Mouse (Mus musculus): ENCODE data around the gene Stim1. TPM values are rescaled to one million over a fixed set of nuclear protein-coding genes. Genes with fewer than 3 reads are reported as not detected.
"Not testable (repeated sequence)": the region's sequence is repeated elsewhere in the genome, so short reads cannot be mapped to it uniquely, and the experiment has no call there.

Stim1 gene
- polyA plus RNA-seq, 1 experiment from 2014 or later = 11.6 TPM

DNA sequence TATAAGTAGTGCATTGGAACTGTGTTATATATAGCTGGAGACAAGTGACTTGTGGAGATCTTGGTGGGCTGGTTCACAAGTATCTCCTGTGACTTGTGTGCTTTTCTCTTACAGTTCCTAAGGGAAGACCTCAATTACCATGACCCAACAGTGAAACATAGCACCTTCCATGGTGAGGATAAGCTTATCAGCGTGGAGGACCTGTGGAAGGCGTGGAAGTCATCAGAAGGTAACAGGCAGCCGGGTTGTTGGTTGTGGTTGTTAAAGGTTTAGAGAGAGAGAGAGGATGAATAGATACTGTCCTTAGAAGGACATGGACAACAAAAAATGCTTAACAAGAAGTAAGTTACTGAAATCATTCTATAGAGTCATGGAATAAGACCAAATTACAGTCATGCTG is 118.4 kb downstream of the Stim1 start:
- ATAC-seq (ENCODE audit: low FRiP score) (no peak), DNase-seq (ENCODE audit: low spot score, missing footprints) (no peak)
- Histone ChIP-seq H3K27ac (ENCODE audit: low read depth, low read length) (no peak overlapping the region), H3K4me2 (no peak overlapping the region), H3K27me3 (ENCODE audit: control insufficient read depth, insufficient read depth, low read length) (no peaks in the 10 kb centered on the region), H3K9me3 (ENCODE audit: control insufficient read depth, low read length) (no peaks in the 10 kb centered on the region), H3K9ac (ENCODE audit: low read length) (no peak overlapping the region), H3K36me3 (ENCODE audit: control insufficient read depth, insufficient read depth, low read length) (no peaks in the 10 kb centered on the region), H3K4me1 (ENCODE audit: control insufficient read depth, insufficient read depth, low read length) (no peaks in the 10 kb centered on the region), H3K4me3 (ENCODE audit: low read depth, low read length) (no peak overlapping the region)
- 93% methylated on average over 3 of the region's 3 CpGs for WGBS

DNA sequence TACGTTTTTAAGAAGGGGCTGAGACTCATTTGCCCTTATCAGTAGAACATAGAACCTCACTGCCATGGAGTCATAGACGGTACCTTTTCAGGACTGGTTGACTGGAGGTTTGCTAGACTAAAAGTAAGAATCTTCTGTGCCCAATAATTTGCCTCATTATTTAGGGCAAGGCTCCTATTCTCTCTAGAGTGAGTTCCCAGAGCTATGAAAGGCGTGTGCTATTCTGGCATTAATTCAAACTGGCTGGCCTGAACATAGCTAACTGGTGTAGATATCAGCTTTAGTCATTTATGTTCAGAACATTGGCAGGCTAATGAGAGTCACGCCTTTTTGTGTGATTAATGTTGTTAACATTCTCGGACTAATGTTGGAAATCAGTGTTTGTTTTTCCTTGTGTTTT is 121.5 kb downstream of the Stim1 start:
- no peaks in the 10 kb centered on the region for H3K27me3 ChIP-seq (ENCODE audit: control insufficient read depth, insufficient read depth, low read length)
- no peaks in the 10 kb centered on the region for H3K36me3 ChIP-seq (ENCODE audit: control insufficient read depth, insufficient read depth, low read length)
- H3K4me1 ChIP-seq (ENCODE audit: control insufficient read depth, insufficient read depth, low read length) = no peaks in the 10 kb centered on the region
- DNase-seq (ENCODE audit: low spot score, missing footprints) (no peak), ATAC-seq (ENCODE audit: low FRiP score) (no peak)
- H3K4me2 ChIP-seq = no peak overlapping the region
- H3K9ac ChIP-seq (ENCODE audit: low read length) = no peak overlapping the region
- no peak overlapping the region for H3K4me3 ChIP-seq (ENCODE audit: low read depth, low read length)
- WGBS = 87% methylated on average over 5 of the region's 5 CpGs
- H3K27ac ChIP-seq (ENCODE audit: low read depth, low read length) = no peak overlapping the region
- H3K9me3 ChIP-seq (ENCODE audit: control insufficient read depth, low read length) = no peaks in the 10 kb centered on the region

- DNase-seq (ENCODE audit: low spot score, missing footprints) (no peak), ATAC-seq (ENCODE audit: low FRiP score) (no peak)
- Histone ChIP-seq H3K9me3 (ENCODE audit: control insufficient read depth, low read length) (no peaks in the 10 kb centered on the region), H3K9ac (ENCODE audit: low read length) (no peak overlapping the region), H3K27ac (ENCODE audit: low read depth, low read length) (no peak overlapping the region), H3K36me3 (ENCODE audit: control insufficient read depth, insufficient read depth, low read length) (no peaks in the 10 kb centered on the region), H3K27me3 (ENCODE audit: control insufficient read depth, insufficient read depth, low read length) (no peaks in the 10 kb centered on the region), H3K4me1 (ENCODE audit: control insufficient read depth, insufficient read depth, low read length) (no peaks in the 10 kb centered on the region), H3K4me3 (ENCODE audit: low read depth, low read length) (no peak overlapping the region), H3K4me2 (no peak overlapping the region)
- 86% methylated on average over 2 of the region's 2 CpGs for WGBS
Observed at GRCm38 (mm10) chr7:102393898-102394297, 126.3 kb downstream of the Stim1 start.

- ATAC-seq (ENCODE audit: low FRiP score) = no peak
Observed at GRCm38 (mm10) chr7:102395894-102396293, 128.3 kb downstream of the Stim1 start.

DNA sequence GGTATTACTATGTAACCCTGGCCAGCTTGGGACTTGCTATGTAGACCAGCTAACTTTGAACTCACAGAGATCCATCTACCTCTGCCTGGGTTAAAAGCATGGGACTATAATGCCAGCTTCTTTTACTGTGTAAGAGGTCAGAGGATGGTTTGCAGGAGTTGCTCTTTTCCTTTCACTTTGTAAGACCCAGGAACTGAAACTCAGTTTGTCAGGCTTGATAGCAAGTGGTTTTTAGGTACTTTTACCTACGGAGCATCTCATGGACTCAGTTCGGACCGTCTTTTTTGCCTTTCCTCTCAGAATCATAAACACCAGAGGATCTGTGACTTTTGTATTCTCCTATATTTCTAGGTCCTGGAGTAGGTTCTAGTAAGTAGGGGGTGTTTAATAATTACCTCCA is 128.7 kb downstream of the Stim1 start:
- no peaks in the 10 kb centered on the region for H3K36me3 ChIP-seq (ENCODE audit: control insufficient read depth, insufficient read depth, low read length)
- H3K9ac ChIP-seq (ENCODE audit: low read length) = no peak overlapping the region
- no peaks in the 10 kb centered on the region for H3K9me3 ChIP-seq (ENCODE audit: control insufficient read depth, low read length)
- WGBS = 91% methylated on average over 3 of the region's 3 CpGs
- ATAC-seq (ENCODE audit: low FRiP score) = no peak
- no peak overlapping the region for H3K27ac ChIP-seq (ENCODE audit: low read depth, low read length)
- DNase-seq (ENCODE audit: low spot score, missing footprints) = no peak
- H3K4me3 ChIP-seq (ENCODE audit: low read depth, low read length) = no peak overlapping the region
- H3K27me3 ChIP-seq (ENCODE audit: control insufficient read depth, insufficient read depth, low read length) = no peaks in the 10 kb centered on the region
- H3K4me2 ChIP-seq = no peak overlapping the region
- H3K4me1 ChIP-seq (ENCODE audit: control insufficient read depth, insufficient read depth, low read length) = no peaks in the 10 kb centered on the region

More at GRCm38 (mm10) chr7:102395894-102396293, 128.3 kb downstream of the Stim1 start:
- no peaks in the 10 kb centered on the region for H3K9me3 ChIP-seq (ENCODE audit: control insufficient read depth, low read length)
- no peak overlapping the region for H3K9ac ChIP-seq (ENCODE audit: low read length)
- H3K4me2 ChIP-seq = no peak overlapping the region
- H3K27me3 ChIP-seq (ENCODE audit: control insufficient read depth, insufficient read depth, low read length) = no peaks in the 10 kb centered on the region
- H3K4me1 ChIP-seq (ENCODE audit: control insufficient read depth, insufficient read depth, low read length) = no peaks in the 10 kb centered on the region
- no peak overlapping the region for H3K27ac ChIP-seq (ENCODE audit: low read depth, low read length)
- no peaks in the 10 kb centered on the region for H3K36me3 ChIP-seq (ENCODE audit: control insufficient read depth, insufficient read depth, low read length)
- H3K4me3 ChIP-seq (ENCODE audit: low read depth, low read length) = no peak overlapping the region
- 94% methylated on average over 7 of the region's 7 CpGs for WGBS
- DNase-seq (ENCODE audit: low spot score, missing footprints) = no peak

GRCm38 (mm10) chr7:102399180-102399731 is 131.7 kb downstream of the Stim1 start:
- ATAC-seq (ENCODE audit: low FRiP score) (no peak), DNase-seq (ENCODE audit: low spot score, missing footprints) (no peak)
- no peak overlapping the region for H3K27ac ChIP-seq (ENCODE audit: low read depth, low read length)

DNA sequence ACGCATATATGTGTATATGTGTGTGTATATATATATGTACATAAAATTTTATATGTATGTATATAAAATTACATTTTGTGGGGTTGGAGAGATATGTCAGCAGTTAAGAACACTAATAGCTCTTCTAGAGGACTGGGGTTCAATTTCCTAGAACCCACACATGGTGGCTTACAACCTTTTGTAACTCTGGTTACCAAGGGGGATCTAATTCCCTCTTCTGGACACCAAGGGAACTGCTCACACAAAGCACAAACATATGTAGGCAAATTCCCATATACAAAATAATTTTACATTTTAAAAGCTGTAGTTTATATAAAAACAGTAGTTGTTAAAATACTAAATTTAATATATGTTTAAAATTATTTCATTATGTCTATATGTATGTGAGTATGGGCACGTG is 136.5 kb downstream of the Stim1 start:
- Histone ChIP-seq H3K4me3 (ENCODE audit: low read depth, low read length) (no peak overlapping the region), H3K4me2 (no peak overlapping the region), H3K9ac (ENCODE audit: low read length) (no peak overlapping the region), H3K9me3 (ENCODE audit: control insufficient read depth, low read length) (no peaks in the 10 kb centered on the region), H3K36me3 (ENCODE audit: control insufficient read depth, insufficient read depth, low read length) (no peaks in the 10 kb centered on the region), H3K27me3 (ENCODE audit: control insufficient read depth, insufficient read depth, low read length) (no peaks in the 10 kb centered on the region), H3K27ac (ENCODE audit: low read depth, low read length) (no peak overlapping the region), H3K4me1 (ENCODE audit: control insufficient read depth, insufficient read depth, low read length) (no peaks in the 10 kb centered on the region)
- ATAC-seq (ENCODE audit: low FRiP score) (no peak), DNase-seq (ENCODE audit: low spot score, missing footprints) (no peak)
- 87% methylated on average over 2 of the region's 2 CpGs for WGBS

More at GRCm38 (mm10) chr7:102399180-102399731, 131.7 kb downstream of the Stim1 start:
- Histone ChIP-seq H3K36me3 (ENCODE audit: control insufficient read depth, insufficient read depth, low read length) (no peaks in the 10 kb centered on the region), H3K4me2 (no peak overlapping the region), H3K4me1 (ENCODE audit: control insufficient read depth, insufficient read depth, low read length) (no peaks in the 10 kb centered on the region), H3K9ac (ENCODE audit: low read length) (no peak overlapping the region), H3K9me3 (ENCODE audit: control insufficient read depth, low read length) (no peaks in the 10 kb centered on the region), H3K27me3 (ENCODE audit: control insufficient read depth, insufficient read depth, low read length) (no peaks in the 10 kb centered on the region), H3K4me3 (ENCODE audit: low read depth, low read length) (no peak overlapping the region)
- 76% methylated on average over 3 of the region's 3 CpGs for WGBS

DNA sequence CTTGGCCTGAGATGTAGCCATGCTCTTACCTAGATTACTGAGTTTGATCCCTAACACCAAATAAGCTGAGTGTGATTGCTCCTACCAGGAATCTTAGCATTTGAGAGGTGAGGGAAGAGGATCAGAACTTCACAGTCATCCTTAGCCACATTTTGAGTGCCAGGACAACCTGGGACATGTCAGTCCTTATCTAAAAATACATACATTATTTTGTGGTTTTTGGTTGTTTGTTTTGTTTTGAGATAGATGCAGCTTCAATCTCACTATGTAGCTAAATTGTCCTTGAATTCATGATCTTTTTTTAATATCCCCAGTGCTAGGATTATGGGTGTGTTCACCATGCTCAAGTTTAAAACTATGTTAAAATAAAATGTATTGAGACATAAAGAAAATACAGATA is 139.8 kb downstream of the Stim1 start:
- no peaks in the 10 kb centered on the region for H3K4me1 ChIP-seq (ENCODE audit: control insufficient read depth, insufficient read depth, low read length)
- H3K27ac ChIP-seq (ENCODE audit: low read depth, low read length) = no peak overlapping the region
- no peak overlapping the region for H3K4me2 ChIP-seq
- H3K9ac ChIP-seq (ENCODE audit: low read length) = no peak overlapping the region
- no peaks in the 10 kb centered on the region for H3K27me3 ChIP-seq (ENCODE audit: control insufficient read depth, insufficient read depth, low read length)
- H3K36me3 ChIP-seq (ENCODE audit: control insufficient read depth, insufficient read depth, low read length) = no peaks in the 10 kb centered on the region
- DNase-seq (ENCODE audit: low spot score, missing footprints) (no peak), ATAC-seq (ENCODE audit: low FRiP score) (no peak)
- H3K4me3 ChIP-seq (ENCODE audit: low read depth, low read length) = no peak overlapping the region
- H3K9me3 ChIP-seq (ENCODE audit: control insufficient read depth, low read length) = no peaks in the 10 kb centered on the region

GRCm38 (mm10) chr7:102415272-102415671 is 147.7 kb downstream of the Stim1 start:
- not testable (repeated sequence) for H3K9ac ChIP-seq (ENCODE audit: low read length); H3K9me3 ChIP-seq (ENCODE audit: control insufficient read depth, low read length); H3K4me3 ChIP-seq (ENCODE audit: low read depth, low read length); H3K4me1 ChIP-seq (ENCODE audit: control insufficient read depth, insufficient read depth, low read length); H3K27me3 ChIP-seq (ENCODE audit: control insufficient read depth, insufficient read depth, low read length); H3K4me2 ChIP-seq; ATAC-seq (ENCODE audit: low FRiP score); H3K27ac ChIP-seq (ENCODE audit: low read depth, low read length); H3K36me3 ChIP-seq (ENCODE audit: control insufficient read depth, insufficient read depth, low read length); DNase-seq (ENCODE audit: low spot score, missing footprints)
- 90% methylated on average over 9 of the region's 9 CpGs for WGBS

- no peaks in the 10 kb centered on the region for H3K9me3 ChIP-seq (ENCODE audit: control insufficient read depth, low read length)
- H3K4me3 ChIP-seq (ENCODE audit: low read depth, low read length) = no peak overlapping the region
- ATAC-seq (ENCODE audit: low FRiP score) = no peak
- H3K9ac ChIP-seq (ENCODE audit: low read length) = no peak overlapping the region
- 43% methylated on average over 6 of the region's 6 CpGs for WGBS
- no peaks in the 10 kb centered on the region for H3K36me3 ChIP-seq (ENCODE audit: control insufficient read depth, insufficient read depth, low read length)
- DNase-seq (ENCODE audit: low spot score, missing footprints) = no peak
- no peaks in the 10 kb centered on the region for H3K27me3 ChIP-seq (ENCODE audit: control insufficient read depth, insufficient read depth, low read length)
- no peaks in the 10 kb centered on the region for H3K4me1 ChIP-seq (ENCODE audit: control insufficient read depth, insufficient read depth, low read length)
- H3K27ac ChIP-seq (ENCODE audit: low read depth, low read length) = no peak overlapping the region
- no peak overlapping the region for H3K4me2 ChIP-seq
Observed at GRCm38 (mm10) chr7:102415841-102416240, 148.2 kb downstream of the Stim1 start.
